Mouse (Mus musculus) forebrain, embryonic 11.5 days (tissue): Measurements from ENCODE around the gene Pld2. TPM values are rescaled to one million over a fixed set of nuclear protein-coding genes. Genes with fewer than 3 reads are reported as not detected.
"Not testable (repeated sequence)": the region's sequence is repeated elsewhere in the genome, so short reads cannot be mapped to it uniquely, and the experiment has no call there.

ENCODE experiments used
- ATAC-seq: fragments of 200-750 bp; cut with Nextera tagmentation; replicated peaks from 2 replicates; pipeline ENCODE4 v1.8.0; 2017; ENCODE audit warnings: moderate TSS enrichment; ENCODE audit not compliant: low FRiP score
- DNase-seq: peaks from one replicate; pipeline ENCODE4 v3.0.0-alpha.2; 2017; ENCODE audit warnings: low spot score
- H3K27ac ChIP-seq: fragments of 300-500 bp; sonication (generic); 2 replicates; pipeline ENCODE4 v1.5.1; 2014; ENCODE audit warnings: low read depth, low read length
- H3K27me3 ChIP-seq: fragments of 300-500 bp; sonication (generic); 2 replicates; pipeline ENCODE4 v1.6.1; 2014; ENCODE audit warnings: mild to moderate bottlenecking, low read length, mixed read lengths; ENCODE audit not compliant: control insufficient read depth, insufficient read depth
- H3K36me3 ChIP-seq: fragments of 300-500 bp; sonication (generic); 2 replicates; pipeline ENCODE4 v1.6.1; 2014; ENCODE audit warnings: mild to moderate bottlenecking, low read length, moderate library complexity, mixed read lengths; ENCODE audit not compliant: control insufficient read depth, insufficient read depth
- H3K4me1 ChIP-seq: fragments of 300-500 bp; sonication (generic); replicated peaks from 2 replicates; pipeline ENCODE4 v1.6.1; 2014; ENCODE audit warnings: low read length, mixed read lengths; ENCODE audit not compliant: control insufficient read depth, insufficient read depth
- H3K4me2 ChIP-seq: fragments of 300-500 bp; sonication (generic); 2 replicates; pipeline ENCODE4 v1.6.1; 2014; ENCODE audit warnings: low read depth, mild to moderate bottlenecking, low read length, moderate library complexity, mixed read lengths; ENCODE audit not compliant: severe bottlenecking
- H3K4me3 ChIP-seq: fragments of 300-500 bp; sonication (generic); 2 replicates; pipeline ENCODE4 v1.5.1; 2014; ENCODE audit warnings: low read depth, low read length
- H3K9ac ChIP-seq: fragments of 300-500 bp; sonication (generic); 2 replicates; pipeline ENCODE4 v1.6.1; 2014; ENCODE audit warnings: low read length
- H3K9me3 ChIP-seq: fragments of 300-500 bp; sonication (generic); 2 replicates; pipeline ENCODE4 v1.6.1; 2016; ENCODE audit warnings: low read length, mixed read lengths; ENCODE audit not compliant: control insufficient read depth
- WGBS: fragments of 180-500 bp; shearing (Covaris S2); extraction: QIAGEN DNeasy Blood & Tissue Kit; methylation state at CpG from one replicate; pipeline ENCODE4 v1.1.7; 2014; 5-methylcytosine and 5-hydroxymethylcytosine counted together
- polyA plus RNA-seq: library from polyadenylated mRNA; unstranded; fragments of >200 nt; fragmentation: Nextera tagmentation; extraction: Ambion mirVana; gene quantifications from 2 replicates; pipeline ENCODE4 v1.2.1, GENCODE M21; 2014

Gene Pld2
- polyA plus RNA-seq, 1 experiment from 2014 or later = 3.2 TPM

DNA sequence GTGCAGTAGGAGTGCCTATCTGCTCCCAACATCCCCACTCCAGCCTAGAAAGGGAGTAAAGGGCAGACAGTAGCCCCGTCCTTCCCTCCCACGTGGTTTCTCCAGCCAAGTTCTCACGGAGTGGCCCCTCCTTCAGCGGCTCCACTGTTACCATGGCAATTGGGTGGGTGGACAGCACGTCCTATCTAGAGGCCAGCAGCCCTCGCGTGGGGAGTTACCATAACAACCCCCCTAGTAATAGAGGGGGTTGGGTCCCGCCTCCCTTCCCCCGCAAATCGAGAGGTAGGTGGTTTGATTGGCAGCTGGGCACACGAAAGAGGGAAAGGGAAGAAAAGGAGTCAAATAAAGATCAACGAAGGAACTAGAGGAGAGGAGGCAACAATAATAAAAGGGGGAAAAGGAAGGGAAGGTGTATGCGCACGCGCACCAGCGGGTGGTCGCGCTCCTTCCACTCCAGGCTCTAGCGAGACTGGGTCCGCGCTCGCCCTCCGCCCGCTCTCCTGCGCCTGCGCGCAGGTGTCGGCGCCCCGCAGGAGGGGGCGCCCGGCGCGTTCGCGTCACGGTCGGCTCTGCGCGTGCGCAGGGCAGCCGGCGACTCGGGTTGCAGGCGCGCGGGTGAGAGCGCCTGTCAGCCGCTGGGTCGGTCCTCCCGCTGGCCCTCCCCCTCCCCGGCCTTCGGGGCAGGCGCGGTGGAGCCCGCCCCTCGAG is 22.6 kb downstream of the Pld2 start, which contains the start of gene Mink1:
Gene Mink1 (plus strand): TSS at position 595 of the 708 bp plus-strand sequence.
- H3K27me3 ChIP-seq = no peaks in the 10 kb centered on the region
- no peaks in the 10 kb centered on the region for H3K36me3 ChIP-seq
- peak within 1 kb of the TSS; percentile 85 for H3K4me3 ChIP-seq
- peak within 1 kb of the TSS; percentile 68 for H3K27ac ChIP-seq
- WGBS = under 1% methylated on average over 53 of the region's 57 CpGs
- DNase-seq (peak; percentile 94), ATAC-seq (peak; percentile 92)
- H3K4me1 ChIP-seq = peaks cover 9% of the 10 kb centered on the region
- H3K4me2 ChIP-seq = peak within 1 kb of the TSS; percentile 89
- H3K9ac ChIP-seq = peak within 1 kb of the TSS; percentile 81
- no peaks in the 10 kb centered on the region for H3K9me3 ChIP-seq

DNA sequence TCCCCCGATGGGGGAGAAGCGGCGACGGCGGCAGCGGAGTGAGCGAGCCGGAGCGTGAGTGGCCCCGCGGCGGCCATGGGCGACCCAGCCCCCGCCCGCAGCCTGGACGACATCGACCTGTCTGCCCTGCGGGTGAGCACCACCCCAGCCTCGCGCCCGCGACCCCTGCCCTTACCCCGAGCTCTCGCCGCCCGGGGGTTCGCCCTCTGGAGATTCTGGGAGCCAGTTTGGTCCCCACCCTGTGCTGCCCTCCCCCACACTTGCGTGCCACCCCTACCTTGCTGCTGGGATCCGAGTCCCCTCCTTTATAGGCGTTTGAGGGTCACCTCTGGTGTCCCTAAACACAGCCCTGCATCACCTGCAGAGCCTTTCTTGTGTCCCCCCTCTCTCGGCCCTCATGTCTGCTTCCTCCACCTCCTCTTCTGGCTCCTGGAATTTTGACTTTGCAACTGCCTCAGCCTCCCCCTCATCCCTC is 23.2 kb downstream of the Pld2 start:
- Histone ChIP-seq H3K27me3 (no peaks in the 10 kb centered on the region), H3K9me3 (no peaks in the 10 kb centered on the region), H3K4me2 (peak overlapping the region; percentile 89), H3K4me1 (peaks cover 9% of the 10 kb centered on the region), H3K4me3 (peak overlapping the region; percentile 85), H3K27ac (peak overlapping the region; percentile 68; the same call in 1 of the 2 replicates), H3K9ac (peak overlapping the region; percentile 81), H3K36me3 (no peaks in the 10 kb centered on the region)
- WGBS = under 1% methylated on average over 30 of the region's 31 CpGs
- peak; percentile 63; the same call in 1 of the 2 replicates for ATAC-seq
- no peak for DNase-seq

DNA sequence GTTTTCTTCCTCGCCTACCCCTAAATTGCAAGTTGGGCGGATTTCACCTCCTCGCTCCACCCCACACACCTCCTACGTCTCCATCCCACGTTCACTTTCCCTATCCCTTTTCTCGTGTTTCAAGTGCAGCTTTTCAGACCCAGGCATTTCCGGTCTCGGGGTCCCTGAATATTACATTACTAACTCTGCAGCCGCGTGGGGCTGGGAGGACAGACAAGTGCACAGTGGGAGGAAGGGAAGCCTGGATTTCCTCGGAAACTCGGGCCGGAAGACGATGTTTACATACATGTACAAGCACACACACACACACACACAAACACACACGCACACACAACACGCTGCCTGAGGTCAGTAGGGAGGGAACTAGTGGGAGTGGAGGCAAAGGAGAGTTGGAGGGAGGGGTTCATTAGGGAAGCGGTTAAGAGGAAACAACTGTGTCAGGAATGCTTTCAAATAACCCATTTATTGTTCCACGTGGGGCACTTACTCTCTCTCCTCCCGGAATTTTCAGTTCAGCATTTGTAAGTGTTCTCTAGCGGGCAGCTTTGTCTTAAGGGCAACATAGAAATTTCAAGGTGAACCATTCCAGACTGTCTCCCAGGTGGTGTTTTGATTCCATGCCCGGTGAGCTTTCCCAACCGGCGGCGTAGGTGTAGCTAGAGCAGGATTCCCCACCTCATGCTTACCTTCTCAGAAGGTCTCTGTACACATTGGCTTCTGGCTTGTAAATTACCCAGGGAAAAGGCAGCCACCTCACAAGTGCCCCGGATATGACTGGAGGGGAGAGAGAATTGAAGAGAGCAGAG is 23.8 kb downstream of the Pld2 start:
- H3K4me1 ChIP-seq = peaks cover 9% of the 10 kb centered on the region
- peak; percentile 61 for DNase-seq
- peak overlapping the region; percentile 89 for H3K4me2 ChIP-seq
- H3K9ac ChIP-seq = peak overlapping the region; percentile 81
- H3K36me3 ChIP-seq = no peaks in the 10 kb centered on the region
- H3K4me3 ChIP-seq = peak overlapping the region; percentile 85
- no peaks in the 10 kb centered on the region for H3K27me3 ChIP-seq
- 3% methylated on average over 25 of the region's 25 CpGs for WGBS
- no peaks in the 10 kb centered on the region for H3K9me3 ChIP-seq
- 0 out of 2 replicates have a peak overlapping the region, but pooled peaks have one; percentile 68 for H3K27ac ChIP-seq
- no peak for ATAC-seq

DNA sequence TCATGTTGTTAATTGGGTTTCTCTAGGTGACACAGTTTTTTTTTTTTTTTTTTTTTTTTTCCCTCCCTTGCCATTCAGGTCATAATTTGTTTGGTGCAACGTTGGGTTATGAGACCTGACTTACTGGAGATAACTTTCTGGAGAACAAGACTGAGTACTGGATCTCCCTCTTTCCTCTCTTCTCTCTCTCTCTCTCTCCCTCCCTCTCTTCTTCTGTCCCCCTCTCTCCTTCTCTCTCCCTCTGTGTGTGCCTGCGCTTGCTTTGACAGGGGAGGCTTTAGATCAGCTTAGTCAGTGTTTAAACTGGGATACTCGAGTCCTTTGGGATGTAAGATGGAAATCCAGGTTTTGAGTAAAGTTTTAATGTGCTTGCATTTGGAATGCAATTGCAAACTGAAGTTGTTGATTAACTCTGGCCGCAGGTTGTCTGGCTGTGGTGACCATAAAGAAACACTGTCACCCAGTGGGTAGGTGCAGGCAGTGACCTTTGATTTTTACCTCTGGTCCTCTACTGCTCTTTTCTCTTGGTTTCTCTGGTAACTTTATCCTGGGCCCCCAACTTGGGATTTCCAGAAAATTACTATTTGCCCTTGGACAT is 24.5 kb downstream of the Pld2 start:
- no peaks in the 10 kb centered on the region for H3K9me3 ChIP-seq
- no peak overlapping the region for H3K27ac ChIP-seq
- peak overlapping the region; percentile 85; the same call in 1 of the 2 replicates for H3K4me3 ChIP-seq
- no peak for DNase-seq
- peak overlapping the region; percentile 89; the same call in 1 of the 2 replicates for H3K4me2 ChIP-seq
- H3K4me1 ChIP-seq = peaks cover 9% of the 10 kb centered on the region
- ATAC-seq = no peak
- no peaks in the 10 kb centered on the region for H3K27me3 ChIP-seq
- 50% methylated on average over 4 of the region's 4 CpGs for WGBS
- no peaks in the 10 kb centered on the region for H3K36me3 ChIP-seq
- peak overlapping the region; percentile 81; the same call in 1 of the 2 replicates for H3K9ac ChIP-seq

DNA sequence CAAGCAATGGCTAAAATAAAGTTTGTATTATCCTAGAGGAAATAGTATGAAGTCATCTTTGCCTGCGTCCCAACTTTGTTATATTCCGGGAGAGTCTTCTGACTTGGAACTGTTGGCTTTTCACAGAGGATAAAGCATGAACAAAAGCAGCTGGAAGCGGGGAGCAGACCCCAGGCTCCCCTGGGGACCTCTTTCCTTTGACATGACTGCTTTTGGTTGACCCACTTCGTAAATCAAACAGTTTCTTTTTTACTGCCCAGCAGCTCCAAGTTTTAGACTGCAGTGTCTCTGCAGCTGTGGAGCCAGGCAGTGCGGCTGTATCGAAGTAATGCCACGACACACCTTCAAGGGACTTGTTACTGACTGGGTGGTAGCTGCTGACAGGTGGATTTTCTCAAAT is 26.7 kb downstream of the Pld2 start:
- no peaks in the 10 kb centered on the region for H3K27me3 ChIP-seq
- no peak overlapping the region for H3K9ac ChIP-seq
- H3K4me1 ChIP-seq = peaks cover 9% of the 10 kb centered on the region
- H3K4me3 ChIP-seq = no peak overlapping the region
- 77% methylated on average over 7 of the region's 7 CpGs for WGBS
- DNase-seq (no peak), ATAC-seq (no peak)
- H3K36me3 ChIP-seq = no peaks in the 10 kb centered on the region
- H3K4me2 ChIP-seq = no peak overlapping the region
- no peak overlapping the region for H3K27ac ChIP-seq
- H3K9me3 ChIP-seq = no peaks in the 10 kb centered on the region

DNA sequence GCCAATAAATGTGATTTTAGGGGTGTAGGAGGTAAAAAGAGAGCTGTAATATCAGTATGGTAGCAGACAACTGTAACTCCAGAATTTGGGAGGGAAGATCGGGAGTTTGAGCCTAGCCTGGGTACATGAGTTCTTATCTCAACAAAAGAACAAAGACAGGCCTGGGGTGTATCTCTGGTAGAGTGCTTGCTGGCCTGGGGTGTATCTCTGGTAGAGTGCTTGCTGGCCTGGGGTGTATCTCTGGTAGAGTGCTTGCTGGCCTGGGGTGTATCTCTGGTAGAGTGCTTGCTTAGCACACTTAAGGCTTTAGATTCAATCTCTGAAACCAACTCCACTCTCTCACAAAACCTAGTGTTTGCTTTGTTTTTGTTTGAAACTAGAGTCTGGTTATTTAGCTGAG is 30.8 kb downstream of the Pld2 start:
- not testable (repeated sequence) for H3K27ac ChIP-seq, H3K9me3 ChIP-seq, H3K36me3 ChIP-seq, H3K4me2 ChIP-seq, H3K27me3 ChIP-seq, H3K4me3 ChIP-seq, ATAC-seq, H3K9ac ChIP-seq, DNase-seq
- H3K4me1 ChIP-seq = peaks cover 11% of the 10 kb centered on the region
- WGBS = 88% methylated on average over 1 of the region's 1 CpGs

DNA sequence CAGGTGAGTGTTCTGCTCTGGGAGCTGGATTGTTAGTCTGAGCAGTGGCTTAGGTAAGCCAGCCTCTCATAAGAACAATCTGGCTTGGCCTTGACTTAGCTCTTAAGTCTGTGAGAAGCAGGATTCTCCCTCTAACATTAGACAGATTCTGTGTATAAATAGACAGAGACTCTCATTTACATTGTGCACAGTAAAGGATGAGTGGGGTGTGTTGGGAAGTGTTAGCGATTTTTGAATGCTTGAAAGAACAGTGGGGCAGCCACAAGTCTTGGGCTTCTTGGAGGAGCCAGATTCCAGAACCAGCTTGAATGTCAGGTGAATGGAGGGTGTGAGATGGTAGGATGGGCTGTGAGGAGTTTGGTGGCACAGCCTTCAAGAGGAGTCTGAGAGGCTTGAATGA is 31.8 kb downstream of the Pld2 start:
- no peak for DNase-seq
- H3K27ac ChIP-seq = no peak overlapping the region
- H3K36me3 ChIP-seq = no peaks in the 10 kb centered on the region
- no peaks in the 10 kb centered on the region for H3K9me3 ChIP-seq
- no peaks in the 10 kb centered on the region for H3K27me3 ChIP-seq
- H3K4me1 ChIP-seq = peaks cover 9% of the 10 kb centered on the region
- H3K4me2 ChIP-seq = no peak overlapping the region
- no peak for ATAC-seq
- no peak overlapping the region for H3K4me3 ChIP-seq
- WGBS = 94% methylated on average over 1 of the region's 1 CpGs
- no peak overlapping the region for H3K9ac ChIP-seq

DNA sequence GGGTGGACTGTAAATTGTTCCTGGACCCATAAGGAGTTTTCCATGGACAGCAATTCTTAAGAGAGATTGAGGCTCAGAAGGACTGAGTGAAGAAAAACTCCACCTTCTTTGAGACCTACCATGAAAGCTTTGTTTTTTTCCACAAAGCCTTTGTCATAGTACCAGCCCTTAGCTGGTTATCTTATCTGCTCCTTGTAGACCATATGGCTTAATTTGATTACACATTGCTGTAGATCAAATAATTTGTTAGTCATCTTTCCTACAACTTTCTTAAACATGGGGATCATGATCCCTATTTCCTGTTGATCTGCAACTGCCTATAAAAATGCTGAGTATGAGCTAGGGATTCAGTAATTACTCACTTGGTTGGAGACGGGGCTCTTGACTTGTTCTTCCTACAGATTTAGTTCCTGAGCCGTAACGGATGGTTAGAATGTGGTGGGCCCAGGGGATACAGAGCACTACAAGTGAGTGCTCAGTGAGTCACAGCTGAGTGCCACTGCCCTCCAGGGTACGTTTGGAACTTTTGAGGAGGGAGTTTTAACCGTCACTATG is 32.6 kb downstream of the Pld2 start:
- Histone ChIP-seq H3K9me3 (no peaks in the 10 kb centered on the region), H3K4me3 (no peak overlapping the region), H3K4me2 (no peak overlapping the region), H3K36me3 (no peaks in the 10 kb centered on the region), H3K27ac (no peak overlapping the region), H3K27me3 (no peaks in the 10 kb centered on the region), H3K9ac (no peak overlapping the region), H3K4me1 (peaks cover 9% of the 10 kb centered on the region)
- DNase-seq (no peak), ATAC-seq (no peak)
- WGBS = 82% methylated on average over 5 of the region's 5 CpGs
